Comparison of ENCODE assay signal across 9 mouse cellular contexts in genomic region chr10:94519887-94520286, GRCm38 (mm10).
DNase-seq lines count a peak whose midpoint lies in the region; ATAC-seq and TF ChIP-seq lines count a peak whose summit lies in the region.
"Had no signal": no experiment of that assay in that cellular context is flagged by ENCODE, and none has a peak within 500 bp of the region (broad histone marks: within the 10 kb centered on the region; RNA-seq: fewer than 3 reads in every experiment).

No protein-coding gene starts in this region.

- DNase-seq in hindbrain, postnatal 0 days (ENCODE audit: low spot score): no peak
- DNase-seq in hindbrain, embryonic 11.5 days (ENCODE audit: low spot score): no peak
- DNase-seq in 3134 (ENCODE audit: extremely low read depth, insufficient read length, low spot score): peak; percentile 29
- DNase-seq in liver, embryonic 11.5 days (ENCODE audit: low spot score): no peak
- DNase-seq in right cerebral cortex, adult 18-20 months: no peak

- H3K4me2 ChIP-seq in hindbrain, postnatal 0 days (ENCODE audit: low read depth, low read length): peak overlapping the region; percentile 51
- H3K4me2 ChIP-seq in hindbrain, embryonic 11.5 days (replicated peaks; ENCODE audit: low read depth, low read length): no peak overlapping the region
- H3K4me2 ChIP-seq in liver, embryonic 11.5 days: peak overlapping the region; percentile 26; the same call in 1 of the 2 replicates
- H3K4me2 ChIP-seq: intestine, embryonic 15.5 days had no signal

- H3ac ChIP-seq in C2C12 (ENCODE audit: control insufficient read depth, insufficient read length, low read depth): no peak overlapping the region

- no peaks in the 10 kb centered on the region for H3K9me3 ChIP-seq in hindbrain, postnatal 0 days (ENCODE audit: low read length)
- no peaks in the 10 kb centered on the region for H3K9me3 ChIP-seq in hindbrain, embryonic 11.5 days (ENCODE audit: control insufficient read depth, low read length)
- H3K9me3 ChIP-seq in liver, embryonic 11.5 days (ENCODE audit: control insufficient read depth, low read length): no peaks in the 10 kb centered on the region
- H3K9me3 ChIP-seq: forebrain, embryonic 10.5 days; intestine, embryonic 15.5 days had no signal

- H3K27ac ChIP-seq in hindbrain, postnatal 0 days: 0 out of 2 replicates have a peak overlapping the region, but pooled peaks have one; percentile 45
- no peak overlapping the region for H3K27ac ChIP-seq in hindbrain, embryonic 11.5 days (ENCODE audit: low read depth, low read length)
- H3K27ac ChIP-seq in liver, embryonic 11.5 days (ENCODE audit: low read depth, low read length): no peak overlapping the region
- H3K27ac ChIP-seq: forebrain, embryonic 10.5 days; intestine, embryonic 15.5 days had no signal

- H3K4me3 ChIP-seq in hindbrain, postnatal 0 days (ENCODE audit: low read length): no peak overlapping the region
- no peak overlapping the region for H3K4me3 ChIP-seq in hindbrain, embryonic 11.5 days (ENCODE audit: low read depth, low read length)
- H3K4me3 ChIP-seq in C2C12 (ENCODE audit: insufficient read depth, poor library complexity, severe bottlenecking): peak overlapping the region; percentile 3
- no peak overlapping the region for H3K4me3 ChIP-seq in liver, embryonic 11.5 days (ENCODE audit: low read depth, low read length)
- H3K4me3 ChIP-seq: intestine, embryonic 15.5 days had no signal

- no peaks in the 10 kb centered on the region for H3K27me3 ChIP-seq in hindbrain, postnatal 0 days (ENCODE audit: insufficient read depth, low read length)
- H3K27me3 ChIP-seq in hindbrain, embryonic 11.5 days (ENCODE audit: control insufficient read depth, insufficient read depth, low read length): peaks cover 16% of the 10 kb centered on the region
- no peaks in the 10 kb centered on the region for H3K27me3 ChIP-seq in C2C12 (ENCODE audit: control insufficient read depth, insufficient read depth, insufficient read length)
- H3K27me3 ChIP-seq in liver, embryonic 11.5 days (replicated peaks; ENCODE audit: control insufficient read depth, insufficient read depth, low read length): peaks cover 10% of the 10 kb centered on the region
- H3K27me3 ChIP-seq: intestine, embryonic 15.5 days had no signal

- TF ChIP-seq CTCF in hindbrain, postnatal 0 days (IDR thresholded peaks at IDR 0.05; ENCODE audit: low read depth): no peak
- no peak for TF ChIP-seq CTCF in C2C12 (IDR thresholded peaks at IDR 0.05; ENCODE audit: control insufficient read depth, insufficient read depth, insufficient read length)

- H3K79me3 ChIP-seq in C2C12 (ENCODE audit: low read depth): peaks cover 53% of the 10 kb centered on the region

- 54% methylated on average over 7 of the region's 7 CpGs for WGBS in hindbrain, postnatal 0 days
- 66% methylated on average over 7 of the region's 7 CpGs for WGBS in hindbrain, embryonic 11.5 days
- 63% methylated on average over 7 of the region's 7 CpGs for WGBS in liver, embryonic 11.5 days

- peaks cover 99% of the 10 kb centered on the region for H3K79me2 ChIP-seq in C2C12 (ENCODE audit: control insufficient read depth, insufficient read depth)

- no peaks in the 10 kb centered on the region for H3K36me3 ChIP-seq in hindbrain, postnatal 0 days (ENCODE audit: insufficient read depth, low read length)
- no peaks in the 10 kb centered on the region for H3K36me3 ChIP-seq in hindbrain, embryonic 11.5 days (ENCODE audit: control insufficient read depth, insufficient read depth, low read length)
- H3K36me3 ChIP-seq in C2C12 (ENCODE audit: control insufficient read depth, insufficient read depth): no peaks in the 10 kb centered on the region
- no peaks in the 10 kb centered on the region for H3K36me3 ChIP-seq in liver, embryonic 11.5 days (ENCODE audit: control insufficient read depth, insufficient read depth, low read length)
- H3K36me3 ChIP-seq: forebrain, embryonic 10.5 days; intestine, embryonic 15.5 days had no signal

- H3K4me1 ChIP-seq in hindbrain, postnatal 0 days (ENCODE audit: insufficient read depth, low read length): peaks cover 26% of the 10 kb centered on the region
- H3K4me1 ChIP-seq in hindbrain, embryonic 11.5 days (replicated peaks; ENCODE audit: control insufficient read depth, insufficient read depth, low read length): peaks cover 5% of the 10 kb centered on the region
- H3K4me1 ChIP-seq in liver, embryonic 11.5 days (replicated peaks; ENCODE audit: control insufficient read depth, insufficient read depth, low read length): peaks cover 20% of the 10 kb centered on the region

- ATAC-seq in hindbrain, postnatal 0 days: no peak
- ATAC-seq in hindbrain, embryonic 11.5 days (ENCODE audit: low FRiP score): no peak
- ATAC-seq in liver, embryonic 11.5 days (replicated peaks; ENCODE audit: low FRiP score): 0 out of 2 replicates have a peak, but pooled peaks have one; percentile 16
- ATAC-seq in megakaryocyte-erythroid progenitor cell, adult 5-6 weeks (replicated peaks; ENCODE audit: low FRiP score, low TSS enrichment, poor library complexity, severe bottlenecking): no peak
- ATAC-seq: intestine, embryonic 15.5 days had no signal

- no peak overlapping the region for H3K9ac ChIP-seq in hindbrain, postnatal 0 days (replicated peaks; ENCODE audit: low read length)
- H3K9ac ChIP-seq in hindbrain, embryonic 11.5 days (ENCODE audit: low read depth, low read length): no peak overlapping the region
- H3K9ac ChIP-seq in liver, embryonic 11.5 days (ENCODE audit: low read depth, low read length): no peak overlapping the region
- H3K9ac ChIP-seq: intestine, embryonic 15.5 days had no signal

TF ChIP-seq in C2C12, 6 proteins besides CTCF, POLR2A, EP300 and RAD21:
- no peak for TF ChIP-seq MYOD1 (IDR thresholded peaks at IDR 0.05; ENCODE audit: control insufficient read depth, insufficient read length, low read depth)
- no peak for TF ChIP-seq MYOG (IDR thresholded peaks at IDR 0.05; ENCODE audit: control insufficient read depth, extremely low read depth, insufficient read length)
- TF ChIP-seq MAX (IDR thresholded peaks at IDR 0.05): no peak
- TF ChIP-seq FOSL1 (IDR thresholded peaks at IDR 0.05; ENCODE audit: insufficient read depth, low read length, poor library complexity, severe bottlenecking): no peak
- TF ChIP-seq CEBPB (IDR thresholded peaks at IDR 0.05; ENCODE audit: low read depth): no peak
- TF ChIP-seq USF1 (IDR thresholded peaks at IDR 0.05; ENCODE audit: low read depth): no peak
